Mouse (Mus musculus) embryo, embryonic 11 days (tissue): ENCODE results near the gene Fto.
A peak's percentile ranks its signal among the peaks of the same experiment; 100 is the strongest.

ENCODE experiments used
- DNase-seq: peaks from one replicate; pipeline ENCODE4 v3.0.0-alpha.2; 2015

Fto gene

DNA sequence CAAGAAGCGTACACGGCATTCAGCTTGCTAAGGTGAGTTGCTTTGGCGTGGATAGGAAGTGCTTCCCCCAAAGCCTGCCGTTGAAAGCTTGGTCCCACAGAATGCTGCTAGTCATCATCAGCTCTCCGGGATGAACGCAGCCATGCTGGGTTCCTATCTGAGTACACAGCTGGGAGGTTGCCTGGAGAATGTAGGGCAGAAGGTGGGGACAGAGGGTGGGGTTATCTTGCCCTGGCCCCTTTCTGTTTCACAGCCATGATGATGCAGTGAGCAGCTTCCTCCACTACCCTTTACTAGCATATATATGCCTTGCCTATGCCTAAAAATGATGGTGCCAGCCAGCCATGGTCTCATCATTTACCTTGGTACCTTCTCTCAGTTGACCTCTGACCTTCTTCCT is 147.6 kb downstream of the Fto start:
- no peak for DNase-seq

DNA sequence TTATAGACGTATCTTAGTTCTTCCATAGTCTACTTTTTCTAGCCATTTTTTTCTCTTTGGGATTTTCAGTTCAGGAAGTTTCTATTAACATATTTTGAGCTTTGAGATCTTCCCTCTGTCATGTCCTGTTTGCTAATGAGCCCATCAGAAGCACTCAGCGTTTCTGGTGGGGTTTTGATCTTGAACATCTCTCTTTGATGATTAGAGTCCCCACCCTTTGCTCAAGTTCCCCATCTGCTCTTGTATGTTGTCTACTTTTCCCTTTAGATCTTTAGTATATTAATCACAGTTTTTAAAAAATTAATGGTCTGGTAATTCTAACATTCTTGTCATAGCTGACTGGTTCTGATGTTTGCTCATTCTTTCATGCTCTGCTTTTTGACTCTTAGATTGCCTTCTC is 150.4 kb downstream of the Fto start:
- DNase-seq = no peak

- no peak for DNase-seq
These were observed 154.1 kb downstream of the Fto start for GRCm38 (mm10) chr8:91467463-91467862.

DNA sequence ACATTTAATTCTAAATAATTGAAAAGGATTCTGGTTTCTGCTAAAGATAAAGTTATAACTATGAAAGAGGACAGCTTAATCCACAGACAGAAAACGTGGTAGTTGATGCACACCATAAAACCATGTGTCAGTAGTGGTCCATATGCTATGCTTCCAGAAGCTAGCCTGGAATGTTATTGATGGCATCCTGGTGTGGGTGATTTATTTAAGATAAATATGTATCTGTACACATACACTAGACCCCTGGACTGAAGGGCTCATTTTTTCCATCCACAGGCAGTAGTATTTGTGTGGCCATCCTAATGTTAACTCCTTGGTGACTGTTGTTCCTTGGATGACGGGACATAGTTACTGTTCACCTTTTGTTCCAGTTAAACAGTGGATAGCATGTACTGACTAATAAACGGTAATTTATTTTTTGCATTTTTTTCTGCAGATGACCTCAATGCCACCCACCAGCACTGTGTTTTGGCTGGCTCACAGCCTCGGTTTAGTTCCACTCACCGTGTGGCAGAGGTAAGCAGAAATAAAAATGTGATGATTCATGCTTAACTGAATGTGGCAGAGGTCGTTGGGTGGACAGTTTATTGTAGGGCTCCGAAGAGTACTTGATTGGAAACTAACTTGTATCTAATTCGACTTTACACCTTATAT is 154.7 kb downstream of the Fto start:
- DNase-seq = no peak

GRCm38 (mm10) chr8:91469441-91469840 is 156.1 kb downstream of the Fto start:
- DNase-seq = no peak

DNA sequence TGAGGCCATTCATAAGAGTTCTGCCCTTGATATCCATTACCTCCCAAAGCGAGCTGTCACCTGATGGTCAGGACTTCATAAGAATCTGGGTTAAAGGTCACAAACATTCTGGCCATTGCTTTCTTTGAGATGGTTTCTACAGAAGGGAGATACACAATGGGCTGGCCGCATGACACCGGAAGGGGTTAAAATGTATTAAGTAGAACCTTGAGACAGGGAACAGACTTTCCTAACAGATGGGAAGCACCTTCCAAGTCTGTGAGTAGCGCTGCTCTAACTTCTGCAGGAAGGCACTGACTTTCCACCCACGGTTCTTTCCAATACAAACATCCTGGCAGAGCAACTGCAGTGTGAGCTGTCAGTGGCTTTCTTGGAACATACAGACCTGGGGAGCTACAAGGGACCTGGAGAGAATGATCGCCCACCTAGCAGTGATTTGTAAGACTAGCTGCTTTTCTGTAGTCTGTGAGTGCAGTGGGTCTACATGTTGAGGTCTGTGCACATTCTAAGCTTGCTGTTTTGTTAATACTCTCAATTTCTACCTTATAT is 161.5 kb downstream of the Fto start:
- no peak for DNase-seq

- no peak for DNase-seq
These were observed 163.7 kb downstream of the Fto start for GRCm38 (mm10) chr8:91476988-91477387.

DNA sequence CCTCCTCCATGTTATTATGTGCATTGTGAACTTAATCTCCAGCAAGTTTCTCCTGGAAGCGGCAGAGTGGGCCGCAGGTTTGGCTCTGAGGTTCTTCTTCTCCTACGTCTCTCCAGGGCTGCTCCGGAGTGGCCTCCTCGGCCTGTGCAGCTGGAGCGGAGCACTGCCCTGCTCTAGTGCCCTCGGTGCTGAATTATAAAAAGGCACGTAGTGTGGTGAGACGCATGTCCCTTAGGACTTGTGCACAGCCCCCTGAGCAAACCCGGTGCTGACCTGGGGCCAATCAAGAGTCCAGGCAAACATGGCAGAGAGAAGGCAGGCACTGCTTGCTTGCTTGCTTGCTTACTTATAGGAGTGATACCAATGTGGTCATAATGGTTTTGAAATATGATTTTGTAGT is 164.1 kb downstream of the Fto start:
- no peak for DNase-seq

DNA sequence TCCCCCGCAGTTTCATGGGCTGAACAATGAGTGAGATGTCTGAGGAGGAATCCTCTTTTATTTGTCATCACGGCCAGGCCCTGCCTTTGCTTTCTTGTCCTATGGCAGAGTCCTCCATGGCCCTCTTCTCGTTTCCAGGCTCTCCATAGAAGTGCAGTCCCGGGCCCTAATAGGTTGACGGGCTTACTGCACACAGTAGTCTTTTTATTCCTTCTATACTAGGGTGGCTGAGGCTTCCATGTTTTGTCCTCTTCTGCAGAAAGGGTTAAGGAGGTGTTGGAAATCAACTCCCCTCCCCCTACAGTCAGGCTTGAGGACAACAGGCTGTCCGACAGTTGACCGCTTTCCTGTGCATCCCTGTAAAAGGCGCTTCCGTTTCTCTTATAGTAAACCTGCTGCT is 169.2 kb downstream of the Fto start:
- no peak for DNase-seq

GRCm38 (mm10) chr8:91486394-91486793 is 173.1 kb downstream of the Fto start:
- DNase-seq = no peak

DNA sequence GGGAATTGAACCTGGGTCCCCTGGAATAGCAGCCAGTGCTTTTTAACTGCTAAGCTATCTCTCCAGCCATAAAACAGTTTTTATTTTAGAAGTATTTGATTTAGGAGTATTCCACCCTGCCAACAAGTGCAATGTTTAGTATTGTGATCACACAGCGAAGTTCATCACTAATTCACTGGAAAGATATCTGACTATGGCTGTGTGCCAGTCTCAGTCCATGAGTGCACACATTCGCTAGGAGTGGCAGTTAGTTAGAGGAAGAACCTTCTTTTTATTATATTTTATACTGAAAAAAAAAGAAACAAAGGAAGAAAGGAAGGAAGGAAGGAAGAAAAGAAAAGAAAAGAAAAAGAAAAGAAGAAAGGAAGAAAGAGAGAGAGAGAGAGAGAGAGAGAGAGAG is 174.1 kb downstream of the Fto start:
- DNase-seq = no peak

DNA sequence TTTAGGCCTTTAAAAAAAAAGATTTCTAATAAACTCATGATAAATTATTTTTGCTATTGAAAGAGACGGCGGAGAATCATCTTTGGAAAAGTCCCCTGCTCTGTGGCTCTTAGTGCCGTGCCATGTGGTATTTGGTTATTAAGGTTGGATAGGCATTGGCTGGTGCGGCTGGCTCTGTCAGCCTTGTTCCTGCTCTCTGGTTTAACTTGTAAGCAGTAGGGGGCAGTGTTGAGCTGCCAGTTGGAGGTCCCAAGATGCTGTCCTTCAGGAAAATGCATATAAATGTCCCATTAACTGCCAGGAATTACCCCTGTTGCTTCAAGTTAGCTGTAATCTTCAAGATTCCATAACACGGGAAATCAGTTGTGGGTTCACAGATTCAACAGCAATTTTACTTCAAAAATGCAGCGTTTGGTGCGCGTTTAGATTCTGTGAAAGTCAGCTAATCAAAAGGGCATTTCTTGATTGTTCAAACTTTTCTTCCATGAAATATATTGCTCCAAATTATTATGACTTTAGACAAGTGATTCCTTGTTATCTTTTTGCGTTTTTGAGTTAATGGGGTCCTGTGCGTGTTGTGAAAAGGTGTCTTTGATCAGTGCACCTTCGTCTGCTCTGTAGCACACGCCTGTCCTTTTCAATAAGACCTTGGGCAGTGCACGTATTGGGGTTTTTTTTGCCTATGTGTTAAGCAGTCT is 174.9 kb downstream of the Fto start:
- DNase-seq = peak; percentile 87

GRCm38 (mm10) chr8:91488784-91489450 is 175.6 kb downstream of the Fto start:
- no peak for DNase-seq

- DNase-seq = no peak
These were observed 176.7 kb downstream of the Fto start for GRCm38 (mm10) chr8:91490065-91490464.

DNA sequence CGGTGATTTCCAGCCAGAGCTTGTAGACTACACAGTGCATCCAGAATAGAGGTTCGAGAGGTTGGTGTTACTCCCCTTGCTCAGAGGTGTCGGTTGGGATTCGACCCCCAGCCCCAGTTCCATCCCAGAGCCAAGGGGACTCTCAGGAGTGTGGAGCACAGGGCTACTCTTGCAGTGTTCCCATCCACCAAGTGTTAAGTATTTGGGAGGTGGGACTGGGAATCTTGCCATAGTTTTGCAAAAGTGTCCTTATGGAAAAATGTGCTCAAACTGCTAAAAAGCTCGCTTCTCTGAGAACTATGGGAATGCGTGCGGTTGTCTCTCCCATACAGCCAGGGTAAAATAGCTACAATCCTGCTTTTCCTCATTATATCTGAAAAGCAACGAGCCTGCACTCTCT is 180.0 kb downstream of the Fto start:
- DNase-seq = no peak

DNA sequence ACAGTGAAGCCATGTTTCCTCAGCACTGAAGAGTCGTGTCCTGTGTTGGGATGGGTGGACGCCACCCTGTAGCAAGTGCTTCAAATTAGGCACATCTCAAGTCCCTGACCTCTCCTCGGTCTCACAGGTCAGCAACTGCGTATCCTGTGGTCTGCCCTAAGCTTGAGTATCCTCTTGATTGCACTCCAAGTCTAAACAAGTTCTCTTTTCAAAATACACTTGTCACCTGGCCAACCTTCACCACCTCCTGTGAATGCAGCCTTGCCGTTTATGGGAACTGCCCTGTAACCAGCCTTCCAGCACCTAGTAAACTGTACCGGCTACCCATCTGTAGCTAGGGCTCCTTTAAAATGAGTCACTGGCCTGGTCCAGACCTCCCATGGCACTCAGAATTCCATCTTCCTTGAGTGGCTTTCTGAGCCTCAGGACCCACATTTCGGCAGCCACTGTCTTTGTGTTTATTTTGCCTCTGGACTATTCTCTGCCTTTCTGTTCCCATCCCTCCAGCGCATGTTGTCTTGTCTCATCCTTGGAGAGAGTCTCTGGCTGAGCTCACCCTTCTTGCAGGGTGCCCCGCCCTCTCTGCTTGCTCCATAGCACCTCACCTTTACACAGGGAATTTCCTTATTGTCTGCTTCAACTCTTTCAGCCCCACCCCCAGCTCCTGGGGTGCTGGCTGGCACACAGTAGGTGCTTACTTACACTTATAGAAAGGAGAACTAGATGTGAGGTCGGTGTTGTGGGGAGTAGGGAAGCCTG is 181.4 kb downstream of the Fto start:
- no peak for DNase-seq

DNA sequence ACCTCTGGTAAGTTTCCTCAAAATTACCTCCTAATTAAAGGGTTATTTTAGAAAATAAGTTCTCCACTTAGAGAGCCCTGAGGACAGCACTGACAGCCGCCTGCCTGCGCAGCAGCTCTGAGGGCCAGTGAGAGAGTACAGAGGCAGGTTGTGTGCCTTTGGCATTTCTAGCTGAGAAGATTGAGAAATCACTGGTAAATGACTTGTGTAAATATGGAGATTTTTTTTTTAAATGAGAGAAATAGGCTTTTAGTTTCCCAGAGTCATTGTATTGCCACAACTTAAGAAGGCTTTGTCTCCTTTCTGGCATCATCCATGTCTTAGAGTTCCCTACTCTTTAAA is 181.9 kb downstream of the Fto start:
- DNase-seq = no peak

- DNase-seq = no peak
These were observed 182.7 kb downstream of the Fto start for GRCm38 (mm10) chr8:91496000-91496399.

GRCm38 (mm10) chr8:91496936-91497335 is 183.6 kb downstream of the Fto start:
- DNase-seq = no peak

DNA sequence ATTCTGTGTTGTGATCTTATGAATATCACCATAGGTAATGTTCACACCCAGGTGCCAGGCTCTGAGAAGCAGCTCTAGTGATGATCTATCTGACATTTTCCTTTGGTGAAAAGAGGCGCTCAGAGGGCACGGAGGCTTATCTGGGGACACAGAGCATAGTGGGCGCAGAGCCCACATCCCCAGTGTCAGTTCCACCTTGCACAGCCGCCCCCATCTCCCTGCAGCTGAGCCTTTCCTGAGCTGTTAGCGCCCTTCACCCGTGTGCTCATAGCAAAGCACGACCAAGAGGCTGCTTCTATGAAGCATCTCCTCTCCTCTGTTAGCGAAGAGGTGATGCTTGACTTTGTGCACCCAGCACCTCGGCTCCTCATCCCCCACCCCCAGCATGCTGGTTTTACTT is 185.3 kb downstream of the Fto start:
- DNase-seq = no peak

GRCm38 (mm10) chr8:91499303-91499702 is 186.0 kb downstream of the Fto start:
- DNase-seq = no peak

DNA sequence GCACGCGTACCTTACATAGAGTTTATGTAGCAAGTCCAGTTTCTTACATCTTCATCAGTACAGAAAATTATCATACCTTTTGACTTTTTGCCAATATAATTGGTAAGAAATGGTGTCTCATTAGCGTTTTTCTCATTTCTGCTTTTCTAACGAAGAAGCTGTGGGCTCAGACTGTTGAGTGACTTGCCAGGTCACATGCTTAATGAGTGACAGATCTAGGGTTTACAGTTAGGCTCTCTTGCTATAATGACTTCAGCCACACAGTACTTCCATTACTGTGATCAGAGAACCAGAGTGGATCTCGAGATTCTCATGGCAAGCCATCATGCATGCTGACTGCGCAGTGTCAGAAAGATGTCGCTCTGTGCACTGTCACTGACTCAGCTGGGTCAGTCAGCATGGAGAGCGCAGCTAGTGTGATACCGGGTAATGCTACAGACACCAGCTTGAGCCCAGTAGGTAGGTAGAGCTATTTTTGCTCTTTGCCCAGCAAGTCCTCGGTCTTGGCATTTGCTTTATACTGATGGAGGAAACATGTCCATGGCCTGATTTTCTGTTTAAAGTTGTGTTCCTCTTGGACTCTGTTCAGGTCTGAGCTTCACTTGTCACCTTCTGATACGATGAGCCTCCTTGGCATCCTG is 188.8 kb downstream of the Fto start:
- DNase-seq = no peak

DNA sequence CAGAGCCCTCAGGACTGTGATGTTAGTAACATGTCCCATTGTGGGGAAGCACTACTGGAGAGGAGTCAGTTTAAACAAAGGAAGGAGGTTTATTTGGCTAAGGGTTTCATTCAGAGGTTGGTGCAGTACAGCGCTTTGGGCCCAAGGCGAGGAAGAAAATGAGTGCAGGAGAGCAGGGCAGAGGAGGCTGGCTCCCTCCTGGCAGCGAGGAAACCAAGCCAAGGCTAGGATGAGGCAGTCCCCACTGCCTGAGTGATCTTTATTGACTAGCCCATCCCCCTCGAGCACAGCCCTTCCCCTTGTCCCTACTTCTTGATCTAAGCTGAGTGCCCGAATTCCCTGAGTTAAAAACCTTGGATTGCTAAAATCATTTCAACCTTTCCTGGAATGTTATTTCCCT is 189.5 kb downstream of the Fto start:
- DNase-seq = no peak
